Mouse (Mus musculus): ENCODE data around the gene Elof1.

DNA sequence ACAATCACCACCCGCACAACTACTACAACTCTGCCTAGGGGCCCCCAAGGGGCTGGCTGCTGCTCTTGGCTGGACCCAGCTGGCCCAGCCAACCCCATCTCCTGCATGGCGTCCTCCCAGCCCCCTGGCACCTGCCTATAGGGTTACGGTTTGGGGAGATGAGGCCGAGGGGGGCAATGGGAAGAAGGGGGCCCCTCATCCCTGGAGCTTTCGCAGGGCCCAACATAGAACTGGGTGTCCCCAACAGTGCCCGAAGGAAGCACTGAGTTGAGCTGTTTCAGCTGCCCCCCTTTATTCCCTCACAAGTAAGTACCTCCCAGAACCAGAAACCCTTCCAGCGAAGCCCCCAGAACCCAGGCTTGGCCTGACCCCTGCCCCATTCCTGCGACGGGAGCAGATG is 8.8 kb downstream of the Elof1 start:
- TF ChIP-seq EP300 (IDR thresholded peaks at IDR 0.05; ENCODE audit: low read depth) (no peak), CTCF (IDR thresholded peaks at IDR 0.05; ENCODE audit: low read depth) (no peak)
